Mouse (Mus musculus) liver, embryonic 16.5 days (tissue): ENCODE measurements at regions not wholly inside any gene's neighbourhood (a gene's known extent, or its start where the extent isn't known, plus 50 kb on each side); places are given as distances from the start of the nearest gene placed in this dataset.

Source experiments
- ATAC-seq: fragments of 200-750 bp; cut with Nextera tagmentation; 2 replicates; pipeline ENCODE4 v1.8.0; 2017; ENCODE audit warnings: low read depth, mild to moderate bottlenecking, moderate number of reproducible peaks, moderate library complexity
- H3K27ac ChIP-seq: fragments of 300-500 bp; sonication (generic); 2 replicates; pipeline ENCODE4 v1.5.1; 2014; ENCODE audit warnings: mild to moderate bottlenecking, low read length
- H3K27me3 ChIP-seq: fragments of 300-500 bp; sonication (generic); 2 replicates; pipeline ENCODE4 v1.6.1; 2014; ENCODE audit warnings: low read depth, low read length, mixed read lengths; ENCODE audit not compliant: control insufficient read depth, insufficient read depth
- H3K36me3 ChIP-seq: fragments of 300-500 bp; sonication (generic); 2 replicates; pipeline ENCODE4 v1.6.1; 2014; ENCODE audit warnings: mild to moderate bottlenecking; ENCODE audit not compliant: control insufficient read depth, insufficient read depth
- H3K4me1 ChIP-seq: fragments of 300-500 bp; sonication (generic); 2 replicates; pipeline ENCODE4 v1.6.1; 2014; ENCODE audit warnings: low read depth, low read length, mixed read lengths; ENCODE audit not compliant: control insufficient read depth
- H3K4me2 ChIP-seq: fragments of 300-500 bp; sonication (generic); 2 replicates; pipeline ENCODE4 v1.6.1; 2014; ENCODE audit warnings: low read depth, low read length, mixed read lengths
- H3K4me3 ChIP-seq: fragments of 300-500 bp; sonication (generic); 2 replicates; pipeline ENCODE4 v1.5.1; 2014; ENCODE audit warnings: low read depth, mild to moderate bottlenecking, low read length
- H3K9ac ChIP-seq: fragments of 300-500 bp; sonication (generic); 2 replicates; pipeline ENCODE4 v1.6.1; 2014; ENCODE audit warnings: low read depth, low read length
- H3K9me3 ChIP-seq: fragments of 300-500 bp; sonication (generic); replicated peaks from 2 replicates; pipeline ENCODE4 v1.6.1; 2016; ENCODE audit warnings: low read length; ENCODE audit not compliant: control insufficient read depth
- WGBS: fragments of 180-500 bp; shearing (Covaris S2); extraction: QIAGEN DNeasy Blood & Tissue Kit; methylation state at CpG from one replicate; pipeline ENCODE4 v1.1.7; 2014; ENCODE audit not compliant: insufficient replicate concordance; 5-methylcytosine and 5-hydroxymethylcytosine counted together

GRCm38 (mm10) chr10:123800067-123800691, 536.4 kb downstream of the Fam19a2 start:
- H3K9ac ChIP-seq, result no peak overlapping the region
- H3K27ac ChIP-seq, result no peak overlapping the region
- no peak overlapping the region for H3K4me3 ChIP-seq
- no peaks in the 10 kb centered on the region for H3K9me3 ChIP-seq
- H3K36me3 ChIP-seq, result no peaks in the 10 kb centered on the region
- H3K4me2 ChIP-seq, result no peak overlapping the region
- no peak for ATAC-seq
- no peaks in the 10 kb centered on the region for H3K27me3 ChIP-seq
- 56% methylated on average over 18 of the region's 18 CpGs for WGBS
- no peaks in the 10 kb centered on the region for H3K4me1 ChIP-seq

- Histone ChIP-seq H3K4me2 (no peak overlapping the region), H3K4me3 (no peak overlapping the region), H3K4me1 (no peaks in the 10 kb centered on the region), H3K27me3 (no peaks in the 10 kb centered on the region), H3K9me3 (no peaks in the 10 kb centered on the region), H3K27ac (no peak overlapping the region), H3K9ac (no peak overlapping the region), H3K36me3 (no peaks in the 10 kb centered on the region)
- ATAC-seq, result no peak
- WGBS, result 73% methylated on average over 17 of the region's 17 CpGs
These were observed 537.1 kb downstream of the Fam19a2 start for GRCm38 (mm10) chr10:123800692-123801528.

- Histone ChIP-seq H3K4me2 (no peak overlapping the region), H3K27me3 (no peaks in the 10 kb centered on the region), H3K9me3 (no peaks in the 10 kb centered on the region), H3K4me3 (no peak overlapping the region), H3K27ac (no peak overlapping the region), H3K9ac (no peak overlapping the region), H3K36me3 (no peaks in the 10 kb centered on the region), H3K4me1 (no peaks in the 10 kb centered on the region)
- 79% methylated on average over 9 of the region's 9 CpGs for WGBS
- no peak for ATAC-seq
These were observed 547.1 kb downstream of the Fam19a2 start for GRCm38 (mm10) chr10:123810882-123811281.

DNA sequence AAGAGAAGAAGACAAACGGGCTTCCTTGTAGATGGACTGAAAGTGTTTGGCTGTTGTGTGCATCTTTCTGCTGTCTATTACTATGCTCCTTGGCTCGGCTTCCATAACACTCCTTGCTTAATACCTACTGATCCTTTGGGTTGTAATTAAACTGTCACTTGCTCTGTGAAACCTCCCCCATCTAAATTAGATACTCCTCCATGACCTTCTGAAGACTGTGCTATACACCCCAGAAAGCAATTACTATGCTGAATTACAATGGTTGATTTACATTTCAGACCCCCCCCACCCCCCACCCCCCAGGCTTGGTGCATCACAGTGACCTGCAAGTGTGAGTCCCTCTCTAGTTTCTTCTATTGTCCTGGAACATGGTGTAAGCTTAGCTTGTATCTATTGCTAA, 549.3 kb downstream of the Fam19a2 start:
- Histone ChIP-seq H3K4me2 (no peak overlapping the region), H3K9ac (no peak overlapping the region), H3K27ac (no peak overlapping the region), H3K36me3 (no peaks in the 10 kb centered on the region), H3K9me3 (no peaks in the 10 kb centered on the region), H3K4me1 (no peaks in the 10 kb centered on the region), H3K27me3 (no peaks in the 10 kb centered on the region), H3K4me3 (no peak overlapping the region)
- ATAC-seq, result no peak
- WGBS, result 44% methylated on average over 2 of the region's 2 CpGs

GRCm38 (mm10) chr10:123840061-123840751, 576.4 kb downstream of the Fam19a2 start:
- WGBS, result 37% methylated on average over 13 of the region's 13 CpGs
- Histone ChIP-seq H3K4me1 (no peaks in the 10 kb centered on the region), H3K4me2 (no peak overlapping the region), H3K36me3 (no peaks in the 10 kb centered on the region), H3K4me3 (no peak overlapping the region), H3K9me3 (no peaks in the 10 kb centered on the region; the same call in 1 of the 2 replicates), H3K27ac (no peak overlapping the region), H3K9ac (no peak overlapping the region), H3K27me3 (no peaks in the 10 kb centered on the region)
- ATAC-seq, result no peak

DNA sequence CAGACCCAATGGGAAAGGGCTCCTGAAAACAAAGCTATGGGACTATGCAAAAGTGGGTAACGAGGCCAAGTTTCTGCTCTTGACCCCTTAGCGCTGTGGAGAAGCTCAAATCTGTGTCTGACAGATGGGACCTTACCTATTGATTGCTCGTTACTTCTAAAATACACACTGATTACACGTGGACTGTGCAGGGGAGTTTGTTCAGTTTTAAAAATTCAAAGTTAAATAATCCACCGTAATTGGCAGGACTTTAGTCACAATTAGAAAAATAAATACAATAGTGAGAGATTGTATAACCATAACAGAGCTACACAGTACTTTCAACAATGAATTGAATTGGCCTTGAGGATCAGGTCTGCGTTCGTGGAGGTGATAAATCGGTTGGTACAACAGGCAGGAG, 578.3 kb downstream of the Fam19a2 start:
- H3K4me3 ChIP-seq, result no peak overlapping the region
- no peak for ATAC-seq
- WGBS, result 58% methylated on average over 8 of the region's 8 CpGs
- H3K36me3 ChIP-seq, result no peaks in the 10 kb centered on the region
- H3K4me2 ChIP-seq, result no peak overlapping the region
- no peaks in the 10 kb centered on the region; the same call in 1 of the 2 replicates for H3K9me3 ChIP-seq
- H3K27ac ChIP-seq, result no peak overlapping the region
- no peaks in the 10 kb centered on the region for H3K27me3 ChIP-seq
- no peaks in the 10 kb centered on the region for H3K4me1 ChIP-seq
- no peak overlapping the region for H3K9ac ChIP-seq

GRCm38 (mm10) chr10:123843604-123844003, 579.8 kb downstream of the Fam19a2 start:
- WGBS, result 47% methylated on average over 4 of the region's 4 CpGs
- no peak overlapping the region for H3K27ac ChIP-seq
- no peak overlapping the region for H3K4me2 ChIP-seq
- no peaks in the 10 kb centered on the region for H3K4me1 ChIP-seq
- no peaks in the 10 kb centered on the region for H3K27me3 ChIP-seq
- H3K9me3 ChIP-seq, result no peaks in the 10 kb centered on the region; the same call in 1 of the 2 replicates
- ATAC-seq, result 0 out of 2 replicates have a peak, but pooled peaks have one; percentile 41
- H3K36me3 ChIP-seq, result no peaks in the 10 kb centered on the region
- no peak overlapping the region for H3K4me3 ChIP-seq
- H3K9ac ChIP-seq, result no peak overlapping the region

- no peak overlapping the region for H3K4me2 ChIP-seq
- no peaks in the 10 kb centered on the region for H3K27me3 ChIP-seq
- H3K27ac ChIP-seq, result no peak overlapping the region
- H3K9me3 ChIP-seq, result no peaks in the 10 kb centered on the region
- no peak overlapping the region for H3K4me3 ChIP-seq
- peak; percentile 76 for ATAC-seq
- H3K9ac ChIP-seq, result no peak overlapping the region
- H3K36me3 ChIP-seq, result no peaks in the 10 kb centered on the region
- H3K4me1 ChIP-seq, result no peaks in the 10 kb centered on the region
- 64% methylated on average over 8 of the region's 8 CpGs for WGBS
These were observed 582.8 kb downstream of the Fam19a2 start for GRCm38 (mm10) chr10:123846631-123847030.

DNA sequence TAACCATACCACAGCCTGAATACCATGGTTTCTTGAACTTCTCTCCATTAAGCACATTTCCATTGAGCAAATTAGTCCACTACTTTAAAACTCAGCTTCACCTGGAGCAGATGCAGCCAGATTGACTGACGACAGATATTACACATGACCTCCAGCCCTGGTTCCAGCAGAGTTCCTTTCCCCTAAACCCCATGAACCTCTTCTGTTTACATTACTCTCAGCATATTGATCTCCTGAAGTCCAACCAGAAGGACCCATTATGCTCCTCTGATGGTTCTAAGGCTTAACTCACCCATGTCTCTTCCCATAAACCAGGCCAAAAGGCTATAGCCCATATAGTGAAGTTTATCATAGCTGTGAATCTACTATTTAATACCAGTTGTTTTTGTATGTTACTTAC, 584.8 kb downstream of the Fam19a2 start:
- no peak overlapping the region for H3K27ac ChIP-seq
- no peaks in the 10 kb centered on the region for H3K4me1 ChIP-seq
- no peak overlapping the region for H3K4me3 ChIP-seq
- no peaks in the 10 kb centered on the region for H3K27me3 ChIP-seq
- H3K36me3 ChIP-seq, result no peaks in the 10 kb centered on the region
- H3K9ac ChIP-seq, result no peak overlapping the region
- ATAC-seq, result peak; percentile 64
- no peaks in the 10 kb centered on the region for H3K9me3 ChIP-seq
- no peak overlapping the region for H3K4me2 ChIP-seq
- 54% methylated on average over 1 of the region's 1 CpGs for WGBS
